Mouse (Mus musculus): ENCODE measurements around the gene Rem1.

DNA sequence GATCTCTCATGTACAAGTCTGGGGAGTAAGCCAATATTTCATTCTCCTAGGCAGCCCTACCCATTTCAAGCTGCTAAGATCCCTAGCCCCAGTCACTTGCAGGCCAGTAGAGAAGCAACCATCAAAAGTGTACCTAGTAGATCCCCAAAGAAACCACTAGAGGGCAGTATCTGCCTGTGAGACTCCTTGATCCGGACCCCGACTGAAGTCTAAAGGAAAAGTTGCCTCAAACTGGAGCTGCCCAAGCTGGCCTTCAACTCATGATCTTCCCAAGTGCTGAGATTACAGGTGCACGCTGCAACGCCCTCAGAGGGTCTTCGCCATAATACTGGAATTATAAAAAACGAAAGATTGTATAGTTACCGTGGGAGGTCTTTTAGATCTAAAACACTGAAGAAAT is 11.2 kb upstream of the Rem1 start:
- TF ChIP-seq POLR2A (IDR thresholded peaks at IDR 0.05; ENCODE audit: borderline replicate concordance, insufficient read depth, low read length), result no peak
- TF ChIP-seq CTCF (IDR thresholded peaks at IDR 0.05; ENCODE audit: borderline replicate concordance, insufficient read depth, low read depth, low read length), result peak; percentile 60
